Mouse (Mus musculus) ES-Bruce4 (cell line): ENCODE data around the gene Slit3.

Experiments
- CTCF ChIP-seq: IDR thresholded peaks from one replicate; pipeline ENCODE4 v1.8.1; 2011; ENCODE audit warnings: low read depth, low read length
- EP300 ChIP-seq: IDR thresholded peaks from 2 replicates; pipeline ENCODE4 v1.6.1; 2011; ENCODE audit warnings: low read depth, low read length; ENCODE audit not compliant: insufficient read depth
- POLR2A ChIP-seq: IDR thresholded peaks from one replicate; pipeline ENCODE4 v1.8.1; 2011; ENCODE audit warnings: low read length; ENCODE audit not compliant: insufficient read depth

DNA sequence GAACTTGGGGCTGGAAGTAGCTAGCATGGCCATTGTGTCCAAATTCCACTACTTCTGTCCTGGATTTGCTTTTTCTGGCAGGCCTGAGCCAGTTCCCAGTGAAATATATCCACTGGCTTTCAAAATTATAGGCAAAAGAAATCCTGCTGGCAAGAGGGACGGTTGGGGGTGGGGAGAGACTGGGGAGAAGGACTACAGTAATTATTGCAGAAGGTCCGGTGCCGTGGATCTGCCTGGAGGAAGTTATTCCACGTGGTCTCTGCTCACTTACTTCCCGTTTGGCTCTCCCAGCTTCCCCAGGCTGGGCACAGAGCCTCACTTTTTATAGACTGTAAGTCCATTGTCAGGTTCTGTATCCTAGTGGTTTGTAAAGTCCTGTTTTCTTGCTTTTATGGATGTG, 176.3 kb downstream of the Slit3 start:
- TF ChIP-seq POLR2A, result no peak
- no peak for TF ChIP-seq CTCF
- TF ChIP-seq EP300, result no peak
